Mouse (Mus musculus) left cerebral cortex, postnatal 36 days (tissue): ENCODE measurements around the gene Poldip3. TPM values are rescaled to one million over a fixed set of nuclear protein-coding genes. Genes with fewer than 3 reads are reported as not detected.
A peak's percentile ranks its signal among the peaks of the same experiment; 100 is the strongest.
"Not testable (repeated sequence)": the region's sequence is repeated elsewhere in the genome, so short reads cannot be mapped to it uniquely, and the experiment has no call there.

Source experiments
- DNase-seq, 2 experiments: peaks; one replicate each; pipeline ENCODE4 v3.0.0; 2021 to 2022; ENCODE audit warnings: low spot score in 2 of 2, mixed read lengths in 1 of 2
- intact Hi-C: fragments of 180-260 bp; cut with DNase I; formaldehyde crosslinking; loops from one replicate; pipeline ENCODE4 v1.15.1; 2025
- total RNA-seq, 2 experiments: library from RNA; stranded (reverse); gene quantifications; 2 replicates each; pipeline ENCODE4 v1.2.3; 2021

The Poldip3 gene
- total RNA-seq, 2 experiments from 2014 or later, result 84.5 to 87.4 TPM

DNA sequence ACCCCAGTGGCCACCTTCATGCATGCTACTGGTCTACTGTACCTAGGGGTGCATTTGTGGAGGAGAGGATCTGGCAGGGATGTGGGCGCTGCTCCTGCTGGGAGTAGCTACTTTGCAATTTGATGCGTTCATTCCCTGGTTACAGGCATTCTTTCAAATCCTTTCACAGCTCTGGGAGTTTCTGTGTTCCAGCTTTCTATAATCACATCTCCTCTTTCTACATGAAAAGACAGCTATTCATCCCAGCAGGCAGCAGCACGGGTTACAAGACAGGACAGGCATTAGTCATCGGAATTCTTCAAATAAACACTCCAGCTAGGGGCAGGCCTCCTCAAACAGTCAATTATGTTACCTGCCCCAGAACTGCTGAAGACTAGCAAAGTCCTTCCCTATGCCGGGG is 6.3 kb downstream of the Poldip3 start:
- intact Hi-C loops, result no loop called here
- DNase-seq, result peak; percentile 29 to 47

DNA sequence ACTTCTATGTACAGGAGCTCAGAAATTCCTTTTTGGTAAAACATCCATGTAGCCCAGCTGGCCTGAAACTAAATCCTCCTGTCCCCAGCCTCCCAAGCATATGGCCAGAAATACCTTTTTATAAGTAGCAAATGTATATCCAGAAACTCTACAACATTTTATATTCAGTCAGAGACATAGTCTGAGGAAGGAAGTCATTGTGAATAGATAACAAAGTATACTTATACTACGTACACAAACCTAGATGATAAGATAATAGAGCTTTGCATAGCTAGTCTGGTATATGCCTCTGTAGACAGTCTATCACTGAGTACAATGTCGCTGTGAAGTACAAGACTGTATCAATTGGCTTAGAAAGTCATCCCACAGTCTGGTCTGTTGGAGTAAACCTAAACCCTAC is 13.5 kb downstream of the Poldip3 start:
- intact Hi-C loops, result no loop called here
- DNase-seq, result no peak

DNA sequence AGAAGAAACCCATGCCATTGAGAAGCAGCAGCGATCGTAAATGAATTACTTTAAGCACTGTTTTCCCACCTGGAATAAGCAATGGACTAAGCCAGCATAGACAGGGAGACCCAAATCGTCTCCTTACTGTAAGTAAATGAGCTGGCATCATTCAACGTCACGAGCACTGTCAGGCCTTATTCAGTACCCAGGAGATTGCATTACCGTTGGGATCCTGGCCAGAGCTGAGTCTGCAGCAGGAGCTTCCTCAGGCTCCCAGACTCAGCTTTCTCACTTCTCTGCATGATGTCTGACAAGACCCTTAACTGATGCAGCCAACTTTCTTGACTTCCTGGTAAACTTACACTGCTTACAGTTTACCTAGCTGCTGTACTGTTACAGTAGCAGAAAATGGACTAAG is 14.5 kb downstream of the Poldip3 start:
- intact Hi-C loops, result no loop called here
- no peak for DNase-seq

DNA sequence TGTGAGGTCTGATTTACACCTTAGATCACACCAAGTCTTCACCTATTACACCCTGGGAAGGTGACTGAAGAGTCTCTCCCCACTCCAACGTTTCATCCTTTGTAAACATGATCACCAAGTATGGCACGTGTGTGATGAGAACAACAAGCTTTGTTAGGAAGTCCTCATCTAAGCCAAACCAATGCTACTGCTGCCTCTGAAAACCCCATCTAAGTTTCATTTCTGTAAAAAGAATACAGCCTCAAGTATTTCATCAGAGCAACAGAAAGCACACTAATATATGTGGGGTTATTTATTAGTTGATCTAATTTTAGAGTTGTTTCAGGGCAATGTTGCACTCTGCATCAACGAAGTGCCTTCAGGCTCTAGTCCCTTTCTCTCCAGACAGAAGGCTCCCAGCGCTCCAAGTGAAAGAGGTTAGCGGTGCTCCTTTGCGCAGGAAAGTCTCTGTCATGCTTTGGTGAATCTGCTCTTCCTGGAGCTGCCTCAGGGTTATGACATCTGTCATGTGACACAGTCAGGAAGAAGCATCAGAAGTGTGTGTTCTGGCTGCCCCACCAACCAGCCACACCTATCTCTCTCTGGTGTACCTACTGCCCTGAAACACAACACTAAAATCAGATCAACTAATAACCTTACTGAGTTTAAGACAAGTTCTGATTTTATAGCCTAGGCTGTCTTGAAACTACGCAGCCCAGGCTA is 19.5 kb downstream of the Poldip3 start:
- DNase-seq, result no peak
- intact Hi-C loops, result no loop called here

DNA sequence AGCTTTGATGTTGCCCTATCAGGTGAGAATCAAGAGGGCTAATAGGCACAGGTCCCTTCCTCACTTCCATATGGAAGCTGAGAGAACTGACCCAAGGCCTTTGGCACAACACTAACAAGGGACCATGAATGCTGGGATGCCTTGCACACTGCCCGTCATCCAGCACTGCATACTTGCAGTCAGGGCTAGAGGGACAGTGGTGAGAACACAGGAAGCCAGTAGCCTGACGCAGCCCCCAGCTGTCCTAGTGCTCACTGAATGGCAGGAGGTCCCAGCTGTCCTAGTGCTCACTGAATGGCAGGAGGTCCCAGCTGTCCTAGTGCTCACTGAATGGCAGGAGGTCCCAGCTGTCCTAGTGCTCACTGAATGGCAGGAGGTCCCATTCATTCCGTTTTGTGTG is 22.1 kb downstream of the Poldip3 start:
- DNase-seq, intact Hi-C loops: not testable (repeated sequence)

DNA sequence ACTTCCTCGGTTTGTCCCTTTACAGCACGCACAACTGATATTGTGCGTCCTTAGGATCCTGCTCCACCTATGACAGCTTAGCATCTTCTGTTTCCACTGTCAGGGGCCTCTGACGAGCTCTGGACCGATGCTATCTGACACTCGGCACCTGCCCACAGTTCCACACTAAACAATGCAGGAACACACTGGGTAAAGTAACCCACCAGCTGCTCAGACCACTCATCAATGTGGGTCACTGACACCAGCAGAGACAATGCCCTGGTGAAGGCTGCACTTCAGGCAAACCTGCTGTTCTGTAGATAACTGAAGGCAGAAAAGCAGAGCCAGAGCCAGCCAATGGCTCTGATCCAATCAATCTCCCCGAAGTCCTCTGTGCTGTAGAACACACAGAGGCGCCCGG is 22.6 kb downstream of the Poldip3 start:
- intact Hi-C loops, result no loop called here

DNA sequence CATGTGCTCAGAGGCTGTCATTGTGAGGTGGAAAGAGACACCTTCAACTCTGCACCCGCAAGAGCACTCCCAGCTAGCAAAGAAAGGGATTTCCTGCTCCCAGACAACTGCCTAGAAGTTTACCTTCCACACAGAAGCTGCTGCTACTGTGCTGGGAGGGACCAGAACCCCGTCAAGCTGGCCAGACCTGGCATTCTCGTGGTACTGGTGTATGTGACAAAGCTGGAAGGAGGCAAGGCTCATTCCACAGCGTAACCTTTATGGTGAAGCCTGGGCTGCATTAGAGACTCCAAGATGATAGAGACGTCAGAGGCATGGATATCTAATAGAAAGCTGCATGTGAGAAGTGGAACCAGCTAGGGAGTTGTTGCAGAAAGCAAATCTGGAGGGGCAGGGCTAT is 24.6 kb downstream of the Poldip3 start:
- intact Hi-C loops, result no loop called here

More for the DNA sequence above, 22.6 kb downstream of the Poldip3 start:
- DNase-seq, result no peak

DNA sequence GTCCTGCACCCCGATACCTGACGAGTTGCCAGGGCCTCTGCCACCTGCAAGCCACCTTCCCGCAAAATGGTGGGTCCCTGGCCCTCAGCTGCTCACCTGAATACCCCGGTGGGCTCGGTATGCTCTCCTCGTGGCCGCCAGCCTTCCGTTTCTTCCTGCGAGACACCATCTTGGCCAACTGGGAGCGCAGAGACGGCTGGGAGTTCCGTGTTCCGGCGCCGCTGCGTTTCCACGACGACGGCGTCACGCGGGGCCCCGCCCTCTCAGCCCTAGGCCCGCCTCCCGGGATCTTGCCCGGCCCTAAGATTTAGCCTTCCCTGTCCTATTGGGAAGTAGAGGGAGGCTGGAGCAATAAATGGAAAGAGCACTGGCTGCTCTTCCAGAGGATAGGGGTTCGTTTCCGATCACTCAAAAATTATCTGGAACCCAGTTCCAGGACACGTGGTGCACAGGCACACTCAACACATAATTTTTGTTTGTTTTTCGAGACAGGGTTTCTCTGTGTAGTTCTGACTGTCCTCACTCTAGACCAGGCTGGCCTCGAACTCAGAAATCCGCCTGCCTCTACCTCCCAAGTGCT is 26.5 kb downstream of the Poldip3 start, which contains the start of gene Rrp7a:
Rrp7a (minus strand) TSS at position 236 of the 580 bp plus-strand sequence.
- peak; percentile 92 to 93 for DNase-seq
- intact Hi-C loops, result loop anchor here (2.0 kb wide), 1 partner anchor 26 kb away; the partner anchor contains the start of gene Poldip3

More for the DNA sequence above, 24.6 kb downstream of the Poldip3 start:
- DNase-seq, result no peak

DNA sequence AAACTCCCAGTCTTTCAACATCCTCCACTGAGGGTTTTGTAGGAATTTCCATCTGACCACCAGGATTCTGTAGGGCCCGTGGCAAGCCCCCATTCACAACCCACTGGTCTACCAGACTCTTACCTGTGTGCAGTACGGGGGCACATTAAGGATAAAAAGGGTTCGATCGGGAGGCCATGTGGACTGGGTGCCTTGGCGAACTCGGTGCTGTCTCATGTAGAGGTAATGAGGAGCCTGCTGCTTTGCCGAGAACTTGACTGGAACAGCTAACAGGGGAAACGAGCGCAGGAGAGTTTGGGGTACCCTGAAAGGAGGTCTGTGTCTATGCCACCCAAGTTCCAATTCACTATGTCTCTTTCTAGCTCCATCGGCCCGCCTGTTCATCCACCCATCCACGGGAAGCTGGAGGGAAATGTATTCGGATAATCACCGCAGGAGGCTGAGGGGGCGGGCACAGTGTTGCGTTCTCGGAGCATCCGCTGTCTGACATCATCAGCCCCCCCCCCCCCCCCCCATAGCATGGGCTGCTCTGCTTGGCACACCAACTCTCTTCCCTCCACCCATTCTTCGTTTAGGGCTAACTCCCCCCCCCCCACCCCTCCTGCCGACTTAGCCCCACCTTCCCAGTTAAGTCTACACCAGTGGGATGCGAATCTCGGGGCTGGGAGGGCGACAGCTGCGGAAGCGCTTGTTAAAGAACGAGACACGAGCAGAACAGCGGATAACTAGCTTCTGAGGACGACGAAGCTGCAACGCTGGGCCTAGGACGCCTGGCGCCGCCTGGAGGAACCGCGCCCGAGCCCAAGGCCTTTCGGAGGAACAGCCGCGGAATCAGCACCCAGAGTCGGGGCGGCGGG is 27.2 kb downstream of the Poldip3 start:
- intact Hi-C loops, result loop anchor here (2.0 kb wide), 1 partner anchor 27 kb away; the partner anchor contains the start of gene Poldip3
- peak; percentile 56 to 61 for DNase-seq

DNA sequence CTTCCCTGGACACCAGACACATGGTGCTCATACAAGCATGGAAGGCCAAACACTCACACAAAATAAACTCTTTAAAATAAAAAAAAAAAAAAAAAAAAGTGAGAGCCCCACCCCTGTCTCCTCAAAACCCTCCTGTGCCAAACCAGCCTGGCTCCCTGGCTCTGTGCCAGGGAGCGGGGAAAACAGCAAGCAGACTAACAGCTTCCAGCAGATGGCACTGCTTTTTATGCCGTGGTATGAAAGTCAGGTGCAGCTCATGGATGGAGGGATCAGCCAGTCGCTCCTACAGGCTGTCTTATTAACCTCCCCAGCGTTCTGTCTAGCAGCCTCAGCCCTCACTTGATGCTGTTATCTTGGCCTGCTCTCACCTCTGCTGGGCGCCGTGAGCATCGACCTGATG is 30.8 kb downstream of the Poldip3 start:
- peak in 1 of 2 experiments; percentile 35 for DNase-seq
- intact Hi-C loops, result no loop called here

DNA sequence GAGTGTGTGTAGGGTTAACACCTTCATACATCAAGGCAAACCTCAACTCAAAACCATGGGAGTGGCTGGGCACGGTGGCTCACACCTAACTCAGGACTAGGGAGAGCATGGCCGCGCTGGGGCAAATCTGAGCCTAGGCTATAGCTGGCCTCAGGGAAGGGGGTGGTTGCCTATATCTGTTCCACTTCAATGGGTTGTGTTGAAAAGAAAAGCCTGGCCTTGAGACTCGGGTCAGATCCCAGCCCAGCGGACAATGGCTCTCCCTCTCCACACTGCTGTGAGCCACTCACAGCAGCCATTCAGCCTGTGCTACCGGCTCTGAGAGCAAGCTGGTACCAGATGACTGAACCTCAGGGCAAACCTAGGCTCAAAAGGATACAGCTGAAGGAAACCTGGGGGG is 34.1 kb downstream of the Poldip3 start:
- intact Hi-C loops, result no loop called here
- no peak for DNase-seq

DNA sequence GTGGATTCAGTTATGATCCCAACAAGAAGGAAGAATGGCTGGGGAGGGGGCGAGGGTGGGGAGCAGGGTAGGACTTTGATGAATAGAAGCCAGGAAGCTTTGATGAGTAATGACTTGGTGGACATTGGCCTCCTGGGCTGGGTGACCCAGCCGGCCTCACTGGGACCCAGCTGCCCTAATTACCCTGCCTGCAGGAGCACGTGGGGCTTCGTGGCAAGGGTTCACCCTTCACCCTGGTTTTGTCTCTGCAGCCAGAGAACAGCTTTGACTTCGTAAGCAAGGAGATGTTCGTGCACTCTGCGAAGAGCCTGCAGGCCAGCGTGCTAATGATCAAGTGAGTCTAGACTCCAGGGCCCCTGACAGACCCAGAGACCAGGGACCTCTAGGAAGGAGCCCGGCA is 35.1 kb downstream of the Poldip3 start:
- intact Hi-C loops, result loop anchor here (5.0 kb wide), 1 partner anchor 302 kb away; no protein-coding TSS in a partner anchor
- DNase-seq, result no peak

DNA sequence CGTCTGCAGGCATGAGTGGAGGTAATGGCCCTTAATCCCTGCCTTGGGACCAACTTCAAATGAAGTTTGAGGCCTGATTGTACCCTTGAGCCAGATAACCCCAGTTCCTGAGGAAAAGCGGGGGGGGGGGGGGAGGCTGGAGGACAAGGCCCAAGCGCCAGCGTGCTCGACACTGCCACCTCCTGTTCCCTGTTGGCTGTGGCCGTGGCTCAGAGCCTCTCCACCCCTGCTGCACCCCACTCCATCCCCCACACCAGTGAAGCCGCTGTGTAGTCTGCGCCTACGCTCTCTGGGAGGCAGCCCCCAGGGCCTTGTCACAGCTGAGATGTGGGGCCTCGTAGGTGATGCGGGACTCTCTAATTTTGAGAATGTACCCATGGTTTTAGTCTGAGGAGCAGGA is 36.3 kb downstream of the Poldip3 start:
- DNase-seq, result peak; percentile 56 to 57
- intact Hi-C loops, result loop anchor here (5.0 kb wide), 1 partner anchor 301 kb away; no protein-coding TSS in a partner anchor

DNA sequence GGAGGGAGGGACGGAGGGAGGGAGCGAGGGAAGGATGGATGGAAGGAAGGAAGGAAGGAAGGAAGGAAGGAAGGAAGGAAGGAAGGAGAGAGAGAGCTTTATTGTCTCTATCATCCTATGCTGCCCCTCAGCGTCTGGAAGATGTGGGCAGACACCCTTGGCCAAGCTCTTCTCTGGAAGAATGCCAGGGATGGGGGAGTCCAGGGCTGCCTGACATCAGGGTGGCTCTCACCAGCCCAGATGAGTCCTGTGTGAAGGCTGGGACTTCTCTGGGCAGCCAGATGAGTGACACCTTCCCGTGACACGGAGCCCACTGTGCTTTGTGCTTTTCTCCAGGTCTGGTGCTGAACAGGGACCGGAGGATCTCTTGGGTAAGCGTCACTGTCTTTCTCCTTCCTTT is 37.3 kb downstream of the Poldip3 start:
- DNase-seq, result no peak
- intact Hi-C loops, result loop anchor here (5.0 kb wide), 1 partner anchor 300 kb away; no protein-coding TSS in a partner anchor

DNA sequence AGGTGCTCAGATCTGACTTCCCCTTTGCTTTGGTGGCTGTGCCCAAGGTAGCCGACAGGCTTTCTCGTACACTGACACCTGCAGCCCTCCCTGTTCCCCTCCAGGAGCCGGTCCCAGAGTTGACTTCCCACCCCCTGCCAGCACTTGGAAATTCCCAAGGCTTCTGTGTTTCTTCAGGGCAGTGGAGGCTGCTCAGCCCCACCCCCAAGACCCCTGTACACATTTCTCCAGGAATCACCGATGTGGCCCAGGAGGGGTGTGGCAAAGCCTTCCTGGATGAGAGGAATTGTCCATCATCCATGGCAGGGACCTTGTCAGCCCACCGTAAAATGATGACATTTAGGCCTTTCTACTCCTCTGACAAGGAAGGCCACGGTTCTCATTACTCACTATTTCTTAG is 37.9 kb downstream of the Poldip3 start:
- no peak for DNase-seq
- intact Hi-C loops, result loop anchor here (5.0 kb wide), 1 partner anchor 299 kb away; no protein-coding TSS in a partner anchor

DNA sequence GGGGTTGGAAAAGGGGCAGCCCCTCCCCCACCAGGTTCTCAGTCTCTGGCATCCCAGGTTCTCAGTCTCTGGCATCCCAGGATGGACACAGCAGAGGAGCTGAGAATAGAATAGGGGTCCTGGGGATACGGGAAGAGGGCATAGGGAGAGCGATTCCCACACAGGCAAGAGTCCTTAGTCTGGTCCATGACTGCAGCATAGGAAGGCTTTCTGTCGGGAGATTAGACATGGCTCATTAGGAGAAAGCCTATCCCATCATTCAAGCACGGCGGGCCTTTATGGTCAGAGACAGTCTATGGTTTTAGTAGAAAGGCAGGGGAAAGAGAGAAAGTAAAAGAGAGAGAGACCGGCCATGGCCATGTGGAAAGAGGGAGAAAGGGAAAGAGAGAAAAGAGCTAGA is 41.4 kb downstream of the Poldip3 start:
- DNase-seq, result no peak
- intact Hi-C loops, result no loop called here

DNA sequence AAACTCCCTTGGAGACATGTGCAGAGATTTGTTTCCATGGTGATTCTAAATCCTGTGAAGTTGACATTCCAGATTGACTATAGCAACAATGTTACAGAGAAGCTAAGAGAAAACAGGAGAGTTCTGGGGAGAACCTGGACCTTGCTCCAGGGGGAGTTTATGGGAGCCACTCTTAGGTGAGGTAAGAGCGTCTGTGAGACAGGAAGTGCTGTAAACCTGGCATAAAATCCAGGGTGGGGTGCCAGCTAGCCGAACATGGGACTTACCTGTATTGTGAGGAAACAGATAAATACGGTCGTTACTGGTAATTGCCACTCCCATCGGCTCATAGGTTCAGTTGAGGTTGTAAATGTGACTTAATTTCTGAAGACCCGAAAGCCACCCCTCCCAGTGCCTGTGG is 42.8 kb downstream of the Poldip3 start:
- DNase-seq, result no peak

DNA sequence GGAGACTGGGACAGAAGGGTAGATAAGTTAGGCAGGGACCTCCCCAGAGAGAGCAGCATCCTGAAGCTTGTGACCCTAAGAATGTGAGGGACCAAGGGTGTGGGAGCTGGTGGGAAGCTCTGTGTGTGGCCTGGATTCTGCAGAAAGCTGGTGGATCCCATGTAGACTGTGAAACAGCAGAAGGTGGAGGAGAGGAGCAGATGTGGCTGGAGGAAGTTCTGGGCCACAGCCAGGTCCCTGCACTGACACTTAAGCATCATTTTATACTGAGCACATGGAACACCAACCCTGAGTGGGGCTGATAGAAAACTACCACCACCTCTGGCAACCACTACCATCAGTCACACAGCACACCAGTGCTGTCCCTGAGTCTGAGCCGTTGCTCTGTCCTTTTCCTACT is 46.1 kb downstream of the Poldip3 start:
- intact Hi-C loops, result no loop called here

More for the DNA sequence above, 42.8 kb downstream of the Poldip3 start:
- intact Hi-C loops, result no loop called here

DNA sequence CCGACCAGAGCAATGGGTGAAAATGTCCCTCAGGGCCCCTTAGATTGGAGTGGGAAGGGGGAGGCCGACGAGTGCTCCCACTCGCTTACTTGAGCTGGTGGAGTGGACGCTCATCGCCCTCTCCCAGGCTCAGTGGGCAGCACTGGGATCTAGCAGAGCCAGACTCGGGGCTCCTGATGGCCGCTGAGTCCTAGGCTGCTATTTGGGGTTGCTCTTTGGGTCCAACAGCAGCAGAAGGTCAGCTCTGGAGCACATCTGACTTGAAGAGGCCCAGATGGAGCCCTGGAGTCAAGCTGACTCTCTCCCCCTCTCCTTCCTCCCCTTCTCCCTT is 48.9 kb downstream of the Poldip3 start:
- DNase-seq, result no peak
- intact Hi-C loops, result no loop called here

More for the DNA sequence above, 46.1 kb downstream of the Poldip3 start:
- peak in 1 of 2 experiments; percentile 51 for DNase-seq
